Mouse (Mus musculus): ENCODE data around the gene Ip6k2.

- TF ChIP-seq CTCF (IDR thresholded peaks at IDR 0.05; ENCODE audit: extremely low read depth, insufficient read depth, low read length): no peak
- TF ChIP-seq POLR2A (IDR thresholded peaks at IDR 0.05; ENCODE audit: extremely low read depth, insufficient read depth, low read length): no peak
Measured at GRCm38 (mm10) chr9:108798508-108799075, 15.0 kb downstream of the Ip6k2 start.

All from cortical plate, adult 2 months (tissue).